Mouse (Mus musculus) small intestine, adult 2 months (tissue): ENCODE measurements around the gene Cpxm2.

Source experiments
- CTCF ChIP-seq: fragments of 200-500 bp; IDR thresholded peaks from 2 replicates; pipeline ENCODE4 v1.5.1; 2012; ENCODE audit warnings: low read depth, mild to moderate bottlenecking, control low read depth, inconsistent platforms, low read length, moderate library complexity, mixed read lengths; ENCODE audit not compliant: insufficient replicate concordance, insufficient read length; ENCODE audit errors: extremely low read depth
- POLR2A ChIP-seq: fragments of 200-500 bp; IDR thresholded peaks from 2 replicates; pipeline ENCODE4 v1.6.1; 2012; ENCODE audit warnings: low read depth, mild to moderate bottlenecking, control low read depth, inconsistent platforms, low read length, moderate library complexity

DNA sequence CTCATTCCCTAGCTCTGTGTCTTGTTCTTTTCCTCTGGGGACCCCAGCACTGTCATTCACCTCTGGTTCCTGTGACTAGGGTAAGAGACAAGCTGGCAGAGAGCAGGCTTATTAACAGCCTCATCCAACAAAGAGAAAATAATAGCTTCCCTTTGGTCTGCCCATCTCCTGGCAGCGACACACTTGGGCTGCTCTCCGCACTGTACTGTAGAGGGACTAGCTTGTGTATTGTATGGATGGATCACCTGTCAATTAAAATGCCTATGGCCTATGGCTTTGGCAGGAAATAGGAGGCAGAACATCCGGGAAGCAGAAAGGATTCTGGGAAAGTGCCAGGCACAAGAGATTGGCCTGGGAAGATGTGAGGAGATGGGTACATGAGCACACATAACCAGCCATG lies 7.7 kb upstream of the Cpxm2 start:
- TF ChIP-seq CTCF: no peak
- TF ChIP-seq POLR2A: no peak
